Mouse (Mus musculus) CH12.LX (cell line): ENCODE measurements at regions not wholly inside any gene's neighbourhood (a gene's known extent, or its start where the extent isn't known, plus 50 kb on each side); places are given as distances from the start of the nearest gene placed in this dataset.

Source experiments
- DNase-seq: peaks from one replicate; pipeline ENCODE4 v3.0.0-alpha.2; 2013; ENCODE audit errors: extremely low read depth
- H3K27ac ChIP-seq: 2 replicates; pipeline ENCODE4 v1.5.1; 2012; ENCODE audit warnings: low read depth, mild to moderate bottlenecking, control low read depth, moderate library complexity; ENCODE audit not compliant: insufficient read depth
- H3K27me3 ChIP-seq: replicated peaks from 2 replicates; pipeline ENCODE3; 2012; ENCODE audit warnings: inconsistent platforms
- H3K36me3 ChIP-seq, 2 experiments: replicated peaks in 1 of 2; 2 replicates each; pipeline versions ENCODE3 to v1.6.1; 2012; ENCODE audit warnings: inconsistent platforms in 1 of 2, low read length in 1 of 2, mild to moderate bottlenecking in 1 of 2, mixed read lengths in 1 of 2, moderate library complexity in 1 of 2; ENCODE audit not compliant: control insufficient read depth in 1 of 2, insufficient read depth in 1 of 2
- H3K4me1 ChIP-seq, 2 experiments: 2 replicates each; pipeline ENCODE4 v1.6.1; 2012; ENCODE audit warnings: inconsistent platforms in 1 of 2, moderate library complexity in 1 of 2; ENCODE audit not compliant: insufficient read depth in 2 of 2, control insufficient read depth in 1 of 2
- H3K4me2 ChIP-seq: 2 replicates; pipeline ENCODE4 v1.6.1; 2012; ENCODE audit warnings: low read depth, mild to moderate bottlenecking, control low read depth; ENCODE audit not compliant: poor library complexity, insufficient read depth, severe bottlenecking
- H3K4me3 ChIP-seq, 3 experiments: fragments of 150-350 bp in 1 of 3; sonication (generic) in 1 of 3; replicated peaks in 1 of 3; 2 replicates each; pipeline versions ENCODE3 to v1.5.1; 2011 to 2012; ENCODE audit warnings: low read depth in 2 of 3, low read length in 2 of 3, mild to moderate bottlenecking in 2 of 3, moderate library complexity in 2 of 3, control low read depth in 1 of 3, improper control_type of control experiment in 1 of 3, inconsistent platforms in 1 of 3, mixed read lengths in 1 of 3; ENCODE audit not compliant: poor library complexity in 1 of 3
- H3K79me2 ChIP-seq: replicated peaks from 2 replicates; pipeline ENCODE4 v1.6.1; 2012; ENCODE audit warnings: mild to moderate bottlenecking, moderate library complexity; ENCODE audit not compliant: control insufficient read depth, poor library complexity, insufficient read depth, severe bottlenecking; ENCODE audit errors: extremely low read depth
- H3K9ac ChIP-seq: 2 replicates; pipeline ENCODE4 v1.6.1; 2012; ENCODE audit warnings: low read depth, mild to moderate bottlenecking, control low read depth, moderate library complexity; ENCODE audit not compliant: insufficient read depth
- H3K9me3 ChIP-seq: replicated peaks from 2 replicates; pipeline ENCODE3; 2012; ENCODE audit warnings: low read length, inconsistent platforms, mixed read lengths
- BHLHE40 ChIP-seq: IDR thresholded peaks from 2 replicates; pipeline ENCODE4 v1.6.1; 2011; ENCODE audit warnings: mild to moderate bottlenecking, low read depth, low read length, improper control_type of control experiment
- E2F4 ChIP-seq: IDR thresholded peaks from 2 replicates; pipeline ENCODE4 v1.6.1; 2011; ENCODE audit warnings: low read depth, low read length, improper control_type of control experiment; ENCODE audit not compliant: insufficient replicate concordance
- ELF1 ChIP-seq: IDR thresholded peaks from 2 replicates; pipeline ENCODE4 v1.6.1; 2014; ENCODE audit warnings: low read depth, mild to moderate bottlenecking, inconsistent platforms, low read length, improper control_type of control experiment
- EP300 ChIP-seq: IDR thresholded peaks from 2 replicates; pipeline ENCODE4 v1.6.1; 2011; ENCODE audit warnings: low read length, improper control_type of control experiment
- ETS1 ChIP-seq: conservative IDR thresholded peaks from 2 replicates; pipeline ENCODE4 v1.6.1; 2012; ENCODE audit warnings: low read depth, mild to moderate bottlenecking, inconsistent platforms, low read length, improper control_type of control experiment, moderate library complexity
- GABPA ChIP-seq: IDR thresholded peaks from 2 replicates; pipeline ENCODE4 v1.6.1; 2012; ENCODE audit warnings: low read depth, low read length, improper control_type of control experiment, inconsistent platforms; ENCODE audit not compliant: insufficient replicate concordance
- IRF4 ChIP-seq: IDR thresholded peaks from 2 replicates; pipeline ENCODE4 v1.6.1; 2014; ENCODE audit warnings: low read depth, mild to moderate bottlenecking, inconsistent platforms, low read length, improper control_type of control experiment
- JUN ChIP-seq: IDR thresholded peaks from 2 replicates; pipeline ENCODE4 v1.6.1; 2011; ENCODE audit warnings: low read depth, mild to moderate bottlenecking, low read length, improper control_type of control experiment, moderate library complexity; ENCODE audit not compliant: insufficient read depth
- MAX ChIP-seq: IDR thresholded peaks from 2 replicates; pipeline ENCODE4 v1.6.1; 2011; ENCODE audit warnings: low read length, improper control_type of control experiment
- MXI1 ChIP-seq: IDR thresholded peaks from 2 replicates; pipeline ENCODE4 v1.6.1; 2011; ENCODE audit warnings: mild to moderate bottlenecking, low read depth, low read length, improper control_type of control experiment
- MYC ChIP-seq: IDR thresholded peaks from 2 replicates; pipeline ENCODE4 v1.6.1; 2011; ENCODE audit warnings: low read depth, mild to moderate bottlenecking, improper control_type of control experiment, low read length
- PAX5 ChIP-seq: IDR thresholded peaks from 2 replicates; pipeline ENCODE4 v1.6.1; 2012; ENCODE audit warnings: low read length, inconsistent platforms, mixed read lengths
- POLR2A ChIP-seq: IDR thresholded peaks from 2 replicates; pipeline ENCODE4 v1.6.1; 2011; ENCODE audit warnings: low read depth, mild to moderate bottlenecking, improper control_type of control experiment, low read length
- POLR2AphosphoS2 ChIP-seq: IDR thresholded peaks from 2 replicates; pipeline ENCODE4 v1.6.1; 2011; ENCODE audit warnings: low read depth, low read length, improper control_type of control experiment
- RCOR1 ChIP-seq: conservative IDR thresholded peaks from 2 replicates; pipeline ENCODE4 v1.6.1; 2012; ENCODE audit warnings: low read depth, mild to moderate bottlenecking, inconsistent platforms, low read length, improper control_type of control experiment
- TCF12 ChIP-seq: IDR thresholded peaks from 2 replicates; pipeline ENCODE4 v1.6.1; 2014; ENCODE audit warnings: low read depth, mild to moderate bottlenecking, inconsistent platforms, low read length, improper control_type of control experiment
- UBTF ChIP-seq: IDR thresholded peaks from 2 replicates; pipeline ENCODE4 v1.6.1; 2012; ENCODE audit warnings: low read depth, mild to moderate bottlenecking, inconsistent platforms, low read length, improper control_type of control experiment, moderate library complexity
- USF1 ChIP-seq: IDR thresholded peaks from 2 replicates; pipeline ENCODE4 v1.6.1; 2014; ENCODE audit warnings: low read depth, mild to moderate bottlenecking, inconsistent platforms, low read length, improper control_type of control experiment
- ZC3H11A ChIP-seq: IDR thresholded peaks from 2 replicates; pipeline ENCODE4 v1.6.1; 2012; ENCODE audit warnings: low read depth, mild to moderate bottlenecking, inconsistent platforms, low read length, improper control_type of control experiment
- ZMIZ1 ChIP-seq: IDR thresholded peaks from 2 replicates; pipeline ENCODE4 v1.6.1; 2012; ENCODE audit warnings: low read depth, mild to moderate bottlenecking, inconsistent platforms, low read length, improper control_type of control experiment
- dilution Hi-C: fragments of 300-500 bp; cut with MboI; formaldehyde crosslinking; loops from 2 replicates; pipeline ENCODE4 v1.14.3; 2020; ENCODE audit warnings: low sequenced_read_pairs; ENCODE audit not compliant: extremely low pct_unique_long_range_greater_than_20kb, extremely low pct_ligation_motif_present
- in situ Hi-C: fragments of 300-500 bp; cut with MboI; formaldehyde crosslinking; loops from 3 replicates; pipeline ENCODE4 v1.14.3; 2019; ENCODE audit warnings: low sequenced_read_pairs, low pct_ligation_motif_present, low pct_unique_long_range_greater_than_20kb, mixed read lengths

- dilution Hi-C loops, result no loop called here
- Histone ChIP-seq H3K9me3 (peaks cover 80% of the 10 kb centered on the region), H3K4me1 (no peaks in the 10 kb centered on the region)
- no peak for TF ChIP-seq UBTF
- no peak for TF ChIP-seq GABPA
- TF ChIP-seq MYC, result no peak
- TF ChIP-seq MXI1, result no peak
- no peak for TF ChIP-seq PAX5
- no peak for TF ChIP-seq EP300
- no peak for TF ChIP-seq ETS1
- TF ChIP-seq TCF12, result no peak
- no peak for TF ChIP-seq POLR2AphosphoS2
- TF ChIP-seq MAX, result no peak
- no peak for TF ChIP-seq POLR2A
- TF ChIP-seq ZC3H11A, result no peak
- TF ChIP-seq, all 38 proteins: peak for 0
- no peak overlapping the region for H3K9ac ChIP-seq
- in situ Hi-C loops, result no loop called here
- no peak for DNase-seq
- no peaks in the 10 kb centered on the region for H3K79me2 ChIP-seq
- H3K27me3 ChIP-seq, result no peaks in the 10 kb centered on the region
- H3K4me2 ChIP-seq, result no peak overlapping the region
- H3K36me3 ChIP-seq, result no peaks in the 10 kb centered on the region
- no peak overlapping the region for H3K4me3 ChIP-seq
- no peak overlapping the region for H3K27ac ChIP-seq
These were observed 299.1 kb downstream of the Vrk1 start for GRCm38 (mm10) chr12:106308956-106309610.

GRCm38 (mm10) chr12:106310171-106310570 lies 300.1 kb downstream of the Vrk1 start:
- no peak overlapping the region for H3K4me3 ChIP-seq
- H3K36me3 ChIP-seq, result no peaks in the 10 kb centered on the region
- no peaks in the 10 kb centered on the region for H3K79me2 ChIP-seq
- no peaks in the 10 kb centered on the region for H3K4me1 ChIP-seq
- no peak for DNase-seq
- in situ Hi-C loops, result no loop called here
- peaks cover 84% of the 10 kb centered on the region for H3K9me3 ChIP-seq
- no peak overlapping the region for H3K27ac ChIP-seq
- dilution Hi-C loops, result no loop called here
- H3K4me2 ChIP-seq, result no peak overlapping the region
- no peaks in the 10 kb centered on the region for H3K27me3 ChIP-seq
- no peak overlapping the region for H3K9ac ChIP-seq
- TF ChIP-seq ZMIZ1 (no peak), USF1 (no peak), RCOR1 (no peak), IRF4 (no peak), ELF1 (no peak), BHLHE40 (no peak), EP300 (no peak), JUN (no peak), POLR2AphosphoS2 (no peak), E2F4 (no peak)
- TF ChIP-seq, all 38 proteins: peak for 0
